Mouse (Mus musculus): ENCODE data around the gene Foxn1. TPM values are rescaled to one million over a fixed set of nuclear protein-coding genes. Genes with fewer than 3 reads are reported as not detected.

The Foxn1 gene
- total RNA-seq, 2 experiments from 2014 or later = not detected

- DNase-seq = no peak
These were observed 14.6 kb upstream of the Foxn1 start for GRCm38 (mm10) chr11:78400936-78401335.

GRCm38 (mm10) chr11:78399680-78400079, 13.3 kb upstream of the Foxn1 start:
- peak; percentile 33 for DNase-seq

- DNase-seq = no peak
These were observed 11.9 kb upstream of the Foxn1 start for GRCm38 (mm10) chr11:78398212-78398611.

GRCm38 (mm10) chr11:78397397-78397796, 11.0 kb upstream of the Foxn1 start:
- peak; percentile 45 for DNase-seq

- DNase-seq = no peak
These were observed 10.6 kb upstream of the Foxn1 start for GRCm38 (mm10) chr11:78396950-78397349.

GRCm38 (mm10) chr11:78392728-78393127, 6.4 kb upstream of the Foxn1 start:
- DNase-seq = no peak

GRCm38 (mm10) chr11:78385776-78386175, 582 bp downstream of the Foxn1 start:
- DNase-seq = no peak

- no peak for DNase-seq
These were observed 3.7 kb downstream of the Foxn1 start for GRCm38 (mm10) chr11:78382701-78383100.

GRCm38 (mm10) chr11:78382286-78382685, 4.1 kb downstream of the Foxn1 start:
- DNase-seq = no peak

GRCm38 (mm10) chr11:78380996-78381395, 5.4 kb downstream of the Foxn1 start:
- DNase-seq = no peak

- DNase-seq = no peak
These were observed 6.0 kb downstream of the Foxn1 start for GRCm38 (mm10) chr11:78380351-78380750.

GRCm38 (mm10) chr11:78377549-78378159, 8.7 kb downstream of the Foxn1 start:
- DNase-seq = no peak

GRCm38 (mm10) chr11:78374147-78374546, 12.2 kb downstream of the Foxn1 start:
- DNase-seq = peak; percentile 29

- no peak for DNase-seq
These were observed 13.7 kb downstream of the Foxn1 start for GRCm38 (mm10) chr11:78372610-78373009.

- no peak for DNase-seq
These were observed 14.2 kb downstream of the Foxn1 start for GRCm38 (mm10) chr11:78372166-78372565.

GRCm38 (mm10) chr11:78371711-78372110, 14.6 kb downstream of the Foxn1 start:
- no peak for DNase-seq

- DNase-seq = no peak
These were observed 16.0 kb downstream of the Foxn1 start for GRCm38 (mm10) chr11:78370389-78370788.

- DNase-seq = no peak
These were observed 18.7 kb downstream of the Foxn1 start for GRCm38 (mm10) chr11:78367456-78368225.

- DNase-seq = no peak
These were observed 22.3 kb downstream of the Foxn1 start for GRCm38 (mm10) chr11:78364103-78364502.

- DNase-seq = no peak
These were observed 22.9 kb downstream of the Foxn1 start for GRCm38 (mm10) chr11:78363309-78364007.

- DNase-seq = no peak
These were observed 25.6 kb downstream of the Foxn1 start for GRCm38 (mm10) chr11:78360789-78361131.

- DNase-seq = peak; percentile 48
These were observed 26.1 kb downstream of the Foxn1 start for GRCm38 (mm10) chr11:78360125-78360788.
